Mouse (Mus musculus) megakaryocyte, embryonic 14.5 days (primary cell): ENCODE results near the gene Draxin.

Experiments
- FLI1 ChIP-seq: IDR thresholded peaks from 2 replicates; pipeline ENCODE4 v1.6.1; 2012; ENCODE audit warnings: low read length, inconsistent platforms, mixed read lengths
- GATA1 ChIP-seq: IDR thresholded peaks from 3 replicates; pipeline ENCODE4 v1.6.1; 2012; ENCODE audit warnings: mixed read lengths, low read length, inconsistent platforms, borderline replicate concordance

DNA sequence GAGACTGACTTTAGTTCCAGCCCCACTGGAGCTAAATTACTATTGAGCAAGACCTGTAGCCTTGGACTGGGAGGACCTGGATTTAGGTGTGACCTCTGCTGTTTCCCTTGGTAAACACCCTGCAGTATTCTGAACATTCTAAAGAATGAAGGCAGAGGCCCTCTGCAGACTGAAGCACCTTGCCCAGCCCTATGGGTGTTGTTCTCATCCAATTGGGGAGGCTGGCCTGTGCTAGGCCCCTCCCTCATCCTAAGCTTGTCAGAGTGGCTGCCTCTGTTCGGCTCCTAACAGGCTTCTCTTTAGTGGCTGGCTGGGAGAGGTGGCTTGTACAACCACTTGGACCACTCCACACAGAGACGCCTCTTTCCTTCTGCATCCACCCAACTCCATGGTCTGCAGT lies 77.5 kb downstream of the Draxin start:
- TF ChIP-seq GATA1, result no peak
- no peak for TF ChIP-seq FLI1
